ENCODE assay signal across 16 mouse cellular contexts in genomic region chr5:76747851-76748250, GRCm38 (mm10).
A peak's percentile ranks its signal among the peaks of the same experiment; 100 is the strongest.
DNase-seq lines count a peak whose midpoint lies in the region; ATAC-seq and TF ChIP-seq lines count a peak whose summit lies in the region.
"Had no signal": no experiment of that assay in that cellular context is flagged by ENCODE, and none has a peak within 500 bp of the region (broad histone marks: within the 10 kb centered on the region; RNA-seq: fewer than 3 reads in every experiment).

No protein-coding gene starts in this region.

- no peak for TF ChIP-seq CTCF in liver, embryonic 14.5 days (IDR thresholded peaks at IDR 0.05; ENCODE audit: low read depth)

- 0 out of 2 replicates have a peak, but pooled peaks cover 4% of the 10 kb centered on the region for H3K4me1 ChIP-seq in embryonic facial prominence, embryonic 15.5 days
- H3K4me1 ChIP-seq in liver, embryonic 14.5 days (replicated peaks; ENCODE audit: control insufficient read depth in 2 of 2, insufficient read depth in 2 of 2, low read length in 1 of 2), result 0 out of 4 replicates have a peak, but pooled peaks cover 0 to 6% of the 10 kb centered on the region in 2 experiments
- H3K4me1 ChIP-seq: limb, embryonic 13.5 days had no signal

- no peak for TF ChIP-seq EP300 in liver, embryonic 14.5 days (IDR thresholded peaks at IDR 0.05; ENCODE audit: low read depth)

- no peak overlapping the region for H3K9ac ChIP-seq in embryonic facial prominence, embryonic 15.5 days
- H3K9ac ChIP-seq in liver, embryonic 14.5 days (replicated peaks), result no peak overlapping the region
- H3K9ac ChIP-seq: limb, embryonic 13.5 days had no signal

- no peaks in the 10 kb centered on the region for H3K27me3 ChIP-seq in embryonic facial prominence, embryonic 15.5 days
- no peaks in the 10 kb centered on the region for H3K27me3 ChIP-seq in liver, embryonic 14.5 days (ENCODE audit: control insufficient read depth, insufficient read depth, low read length)
- H3K27me3 ChIP-seq: limb, embryonic 13.5 days had no signal

- 62% methylated on average over 7 of the region's 7 CpGs for WGBS in embryonic facial prominence, embryonic 15.5 days
- 62% methylated on average over 7 of the region's 7 CpGs for whole genome bisulfite sequencing in liver, embryonic 14.5 days (ENCODE audit: insufficient replicate concordance)

- ATAC-seq in embryonic facial prominence, embryonic 15.5 days (ENCODE audit: insufficient number of reproducible peaks, low FRiP score, low TSS enrichment, low read depth), result peak; percentile 81
- ATAC-seq in liver, embryonic 14.5 days (ENCODE audit: insufficient read depth), result 0 out of 2 replicates have a peak, but pooled peaks have one; percentile 33

- H3K4me3 ChIP-seq in embryonic facial prominence, embryonic 15.5 days (replicated peaks), result no peak overlapping the region
- no peak overlapping the region for H3K4me3 ChIP-seq in liver, embryonic 14.5 days (ENCODE audit: insufficient read depth in 1 of 2, low read depth in 2 of 2, low read length in 2 of 2)
- H3K4me3 ChIP-seq: erythroblast, embryonic 14.5 days; limb, embryonic 13.5 days had no signal

- no peaks in the 10 kb centered on the region for H3K36me3 ChIP-seq in embryonic facial prominence, embryonic 15.5 days
- no peaks in the 10 kb centered on the region for H3K36me3 ChIP-seq in liver, embryonic 14.5 days (replicated peaks; ENCODE audit: control insufficient read depth, insufficient read depth, low read depth)

- no peak overlapping the region for H3K27ac ChIP-seq in embryonic facial prominence, embryonic 15.5 days (replicated peaks)
- no peak overlapping the region for H3K27ac ChIP-seq in liver, embryonic 14.5 days
- H3K27ac ChIP-seq: kidney, postnatal 0 days; limb, embryonic 13.5 days had no signal

- no peaks in the 10 kb centered on the region for H3K9me3 ChIP-seq in embryonic facial prominence, embryonic 15.5 days (replicated peaks)
- no peaks in the 10 kb centered on the region for H3K9me3 ChIP-seq in liver, embryonic 14.5 days (ENCODE audit: control insufficient read depth, low read length)
- H3K9me3 ChIP-seq: G1E; limb, embryonic 13.5 days had no signal

- H3K4me2 ChIP-seq in embryonic facial prominence, embryonic 15.5 days (replicated peaks), result no peak overlapping the region
- no peak overlapping the region for H3K4me2 ChIP-seq in liver, embryonic 14.5 days (ENCODE audit: low read depth)
- H3K4me2 ChIP-seq: limb, embryonic 13.5 days had no signal

- DNase-seq in retina, postnatal 1 day, result peak; percentile 34
- DNase-seq in retina, embryonic 14.5 days (ENCODE audit: low spot score), result no peak
- no peak for DNase-seq in liver, embryonic 14.5 days (ENCODE audit: low read depth in 3 of 3, low spot score in 3 of 3)
- DNase-seq in telencephalon, adult 2 months (ENCODE audit: low read depth, low spot score), result peak; percentile 42
- no peak for DNase-seq in kidney, adult 9 months
- no peak for DNase-seq in cerebellum, postnatal 36 days
- DNase-seq: adrenal gland, adult 2 months; cerebellum, adult 8-10 months; gastrocnemius, postnatal 36 days; heart, postnatal 36 days; lung, postnatal 14 days had no signal

Comparison
In these comparisons a context has a peak if more than half of its experiments do, and no peak if none do; other contexts are left out.
1. DNase-seq: peak in retina, postnatal 1 day (single experiment) and telencephalon, adult 2 months (single experiment); none in retina, embryonic 14.5 days (single experiment), liver, embryonic 14.5 days (0 of 3), kidney, adult 9 months (single experiment) and cerebellum, postnatal 36 days (0 of 2).